Mouse (Mus musculus): ENCODE measurements around the gene Sh3bp5. TPM values are rescaled to one million over a fixed set of nuclear protein-coding genes. Genes with fewer than 3 reads are reported as not detected.

Gene Sh3bp5
- 9.8 and 14.7 TPM in 2 replicates for polyA plus RNA-seq (2012; rRNA removed)
- polyA plus RNA-seq (2014; fragmentation: Nextera tagmentation; extraction: Ambion mirVana), result 6.4 and 6.9 TPM in 2 replicates

DNA sequence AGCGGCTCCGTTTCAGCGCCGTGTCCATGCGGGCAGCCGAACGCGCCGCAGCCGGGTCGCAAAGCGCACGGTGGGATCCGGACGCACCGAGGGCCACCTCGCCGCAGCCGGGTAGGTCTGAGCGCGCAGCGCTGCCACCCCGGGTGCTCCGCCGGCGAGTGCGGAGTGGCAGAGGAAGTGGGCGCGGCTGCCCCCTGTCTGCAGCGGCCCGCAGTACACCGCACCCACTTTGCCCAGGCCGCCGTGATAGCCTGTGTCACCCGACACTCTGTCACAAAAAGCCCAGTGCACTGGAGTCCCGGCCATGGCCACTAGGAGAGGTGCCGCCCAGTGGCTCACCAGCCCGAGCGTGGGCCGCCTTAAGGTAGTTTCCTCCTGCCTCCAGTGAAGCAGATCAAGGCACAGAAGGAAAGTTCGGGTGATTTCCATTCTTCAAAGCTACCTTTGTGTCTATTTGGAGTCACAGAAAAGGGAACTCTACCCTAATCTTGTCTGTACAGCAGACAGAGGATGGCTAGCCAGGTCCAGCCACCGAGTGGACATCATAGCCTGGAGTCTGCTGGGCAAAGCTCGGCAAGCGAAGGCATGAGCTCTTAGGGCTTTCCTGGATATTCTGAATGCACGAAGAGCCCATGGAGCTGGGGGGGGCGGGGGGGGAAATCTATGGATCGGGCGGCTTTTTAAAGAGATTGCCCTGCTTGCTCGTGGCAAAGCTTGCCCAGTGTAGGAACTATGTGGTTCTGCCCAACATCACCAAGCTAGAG is at the start of gene Sh3bp5:
Sh3bp5 (minus strand) TSS at position 149 of the 764 bp plus-strand sequence.
- H3K36me3 ChIP-seq (replicated peaks; ENCODE audit: control insufficient read depth, insufficient read depth, low read depth), result no peaks in the 10 kb centered on the region
- peak within 1 kb of the TSS; percentile 74 for H3K4me2 ChIP-seq (ENCODE audit: low read depth)
- no peaks in the 10 kb centered on the region for H3K9me3 ChIP-seq (ENCODE audit: control insufficient read depth, low read length)
- H3K4me1 ChIP-seq (replicated peaks; ENCODE audit: control insufficient read depth in 2 of 2, insufficient read depth in 2 of 2, low read length in 1 of 2), result peaks cover 6 to 18% of the 10 kb centered on the region in 2 experiments
- peaks cover 18% of the 10 kb centered on the region for H3K27me3 ChIP-seq (ENCODE audit: control insufficient read depth, insufficient read depth, low read length)
- ATAC-seq (ENCODE audit: insufficient read depth), result peak; percentile 85
- TF ChIP-seq EP300 (IDR thresholded peaks at IDR 0.05; ENCODE audit: low read depth) (no peak), CTCF (IDR thresholded peaks at IDR 0.05; ENCODE audit: low read depth) (peak; percentile 91)
- DNase-seq (ENCODE audit: low read depth in 3 of 3, low spot score in 3 of 3), result peak; percentile 59 to 65 (median 60)
- peak within 1 kb of the TSS; percentile 55 for H3K9ac ChIP-seq (replicated peaks)
- H3K4me3 ChIP-seq (ENCODE audit: insufficient read depth in 1 of 2, low read depth in 2 of 2, low read length in 2 of 2), result peak within 1 kb of the TSS; percentile 49 to 59
- WGBS (ENCODE audit: insufficient replicate concordance), result 8% methylated on average over 49 of the region's 49 CpGs
- no peak within 1 kb of the TSS for H3K27ac ChIP-seq

DNA sequence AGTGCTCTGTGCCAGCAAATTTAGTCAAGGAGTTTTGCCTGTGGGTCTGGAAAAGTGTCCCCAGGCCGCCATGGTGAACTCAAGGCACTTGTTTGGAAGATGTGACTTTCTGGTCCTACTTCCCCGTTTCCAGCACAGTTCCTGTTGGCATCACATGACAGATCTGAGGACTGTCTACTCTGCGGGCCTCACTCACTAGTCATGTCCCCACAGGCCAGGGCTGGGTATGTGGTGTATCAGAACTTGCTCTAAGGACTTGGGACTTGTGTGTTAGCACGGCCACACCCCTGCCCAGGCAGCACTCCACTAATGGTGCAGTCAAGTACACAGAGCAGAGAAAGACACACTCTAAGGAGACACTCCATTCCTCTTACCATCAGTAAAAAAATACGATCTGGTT is 46.5 kb upstream of the Sh3bp5 start:
- DNase-seq (ENCODE audit: low read depth in 3 of 3, low spot score in 3 of 3) (no peak), ATAC-seq (ENCODE audit: insufficient read depth) (no peak)
- TF ChIP-seq CTCF (IDR thresholded peaks at IDR 0.05; ENCODE audit: low read depth), result no peak
- TF ChIP-seq EP300 (IDR thresholded peaks at IDR 0.05; ENCODE audit: low read depth), result no peak
- no peaks in the 10 kb centered on the region for H3K9me3 ChIP-seq (ENCODE audit: control insufficient read depth, low read length)
- H3K4me3 ChIP-seq (ENCODE audit: insufficient read depth in 1 of 2, low read depth in 2 of 2, low read length in 2 of 2), result no peak overlapping the region
- no peak overlapping the region for H3K27ac ChIP-seq
- WGBS (ENCODE audit: insufficient replicate concordance), result 69% methylated on average over 5 of the region's 5 CpGs
- H3K4me2 ChIP-seq (ENCODE audit: low read depth), result no peak overlapping the region
- no peaks in the 10 kb centered on the region for H3K4me1 ChIP-seq (replicated peaks; ENCODE audit: control insufficient read depth in 2 of 2, insufficient read depth in 2 of 2, low read length in 1 of 2)
- H3K9ac ChIP-seq (replicated peaks), result no peak overlapping the region
- H3K27me3 ChIP-seq (ENCODE audit: control insufficient read depth, insufficient read depth, low read length), result no peaks in the 10 kb centered on the region
- peaks cover 67% of the 10 kb centered on the region for H3K36me3 ChIP-seq (replicated peaks; ENCODE audit: control insufficient read depth, insufficient read depth, low read depth)

DNA sequence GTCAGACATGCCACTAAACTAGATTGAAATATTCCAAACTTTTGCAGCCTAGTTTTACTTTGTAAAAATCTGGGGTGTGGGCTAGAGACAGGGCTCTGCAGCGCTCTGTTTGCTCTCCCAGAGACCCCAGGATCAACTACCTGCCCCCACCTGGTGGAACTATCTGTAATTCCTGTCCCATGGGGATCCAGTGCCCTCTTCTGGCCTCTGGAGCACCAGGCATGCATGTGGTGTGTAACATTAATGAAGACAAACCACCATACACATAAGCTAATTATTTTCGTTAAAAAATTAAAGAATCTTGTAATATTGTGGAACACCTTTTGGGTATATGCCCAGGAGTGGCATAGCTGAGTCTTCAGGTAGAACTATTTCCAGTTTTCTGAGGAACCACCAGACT is 37.4 kb upstream of the Sh3bp5 start:
- DNase-seq (ENCODE audit: low read depth in 3 of 3, low spot score in 3 of 3), result no peak
- Histone ChIP-seq H3K9ac (replicated peaks) (no peak overlapping the region), H3K4me3 (ENCODE audit: insufficient read depth in 1 of 2, low read depth in 2 of 2, low read length in 2 of 2) (no peak overlapping the region), H3K27me3 (ENCODE audit: control insufficient read depth, insufficient read depth, low read length) (no peaks in the 10 kb centered on the region), H3K4me2 (ENCODE audit: low read depth) (no peak overlapping the region), H3K27ac (no peak overlapping the region), H3K9me3 (ENCODE audit: control insufficient read depth, low read length) (no peaks in the 10 kb centered on the region), H3K4me1 (replicated peaks; ENCODE audit: control insufficient read depth in 2 of 2, insufficient read depth in 2 of 2, low read length in 1 of 2) (no peaks in the 10 kb centered on the region), H3K36me3 (replicated peaks; ENCODE audit: control insufficient read depth, insufficient read depth, low read depth) (no peaks in the 10 kb centered on the region)
- WGBS (ENCODE audit: insufficient replicate concordance), result 60% methylated on average over 2 of the region's 2 CpGs
- TF ChIP-seq EP300 (IDR thresholded peaks at IDR 0.05; ENCODE audit: low read depth) (no peak), CTCF (IDR thresholded peaks at IDR 0.05; ENCODE audit: low read depth) (peak; percentile 33; the same call in 1 of the 2 replicates)
- no peak for ATAC-seq (ENCODE audit: insufficient read depth)

DNA sequence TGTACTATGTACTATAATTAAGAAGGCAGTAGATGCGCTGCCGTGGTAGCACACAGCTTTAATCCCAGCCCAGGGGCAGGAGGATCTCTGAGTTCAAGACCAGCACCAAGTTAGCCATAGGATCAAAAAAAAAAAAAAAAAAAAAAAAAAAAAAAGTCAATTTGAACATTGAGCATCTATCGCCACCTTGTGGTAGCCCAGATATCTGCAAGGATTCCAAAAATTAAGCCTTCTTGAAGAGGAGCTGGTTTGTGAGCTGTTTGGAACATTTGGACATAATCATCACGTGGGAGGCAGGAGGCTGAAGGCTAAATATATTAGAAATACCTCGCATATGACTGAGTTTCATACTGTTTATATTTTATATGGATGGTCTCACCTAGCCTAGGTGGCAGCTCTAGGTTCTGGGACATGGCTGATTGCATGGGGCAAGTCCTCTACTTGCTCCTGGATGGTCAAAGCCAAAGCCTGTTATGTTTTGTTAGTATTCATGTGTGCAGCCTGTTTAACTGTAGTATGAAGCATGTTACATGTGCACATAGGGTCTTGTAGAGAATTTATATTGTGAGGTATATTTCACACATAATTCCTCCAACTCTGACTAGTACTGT is 36.7 kb upstream of the Sh3bp5 start:
- Histone ChIP-seq H3K9ac (replicated peaks) (no peak overlapping the region), H3K36me3 (replicated peaks; ENCODE audit: control insufficient read depth, insufficient read depth, low read depth) (no peaks in the 10 kb centered on the region), H3K9me3 (ENCODE audit: control insufficient read depth, low read length) (no peaks in the 10 kb centered on the region), H3K4me1 (replicated peaks; ENCODE audit: control insufficient read depth in 2 of 2, insufficient read depth in 2 of 2, low read length in 1 of 2) (no peaks in the 10 kb centered on the region), H3K4me3 (ENCODE audit: insufficient read depth in 1 of 2, low read depth in 2 of 2, low read length in 2 of 2) (no peak overlapping the region), H3K4me2 (ENCODE audit: low read depth) (no peak overlapping the region), H3K27ac (no peak overlapping the region), H3K27me3 (ENCODE audit: control insufficient read depth, insufficient read depth, low read length) (no peaks in the 10 kb centered on the region)
- no peak for ATAC-seq (ENCODE audit: insufficient read depth)
- peak; percentile 49 to 58 (median 52) for DNase-seq (ENCODE audit: low read depth in 3 of 3, low spot score in 3 of 3)
- WGBS (ENCODE audit: insufficient replicate concordance), result under 1% methylated on average over 5 of the region's 5 CpGs
- peak; percentile 72 for TF ChIP-seq CTCF (IDR thresholded peaks at IDR 0.05; ENCODE audit: low read depth)
- no peak for TF ChIP-seq EP300 (IDR thresholded peaks at IDR 0.05; ENCODE audit: low read depth)

DNA sequence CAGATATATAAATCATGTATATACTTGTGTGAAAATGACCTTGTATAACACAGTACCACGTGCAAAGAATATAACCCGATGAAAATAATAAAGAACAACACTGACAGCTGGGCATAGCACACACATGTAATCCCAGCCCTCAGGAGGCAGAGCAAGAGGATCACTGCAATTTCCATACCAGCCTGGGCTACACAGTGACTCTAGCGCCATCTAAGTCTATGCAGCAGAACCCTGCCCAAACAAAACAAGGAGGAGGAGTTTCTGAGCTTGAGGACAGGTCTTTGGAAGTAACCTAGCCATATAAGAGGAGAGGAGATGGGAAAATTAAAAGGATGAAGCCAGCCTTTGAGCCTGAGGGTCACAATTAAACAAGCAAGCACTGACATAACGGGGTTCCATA is 33.8 kb upstream of the Sh3bp5 start:
- no peaks in the 10 kb centered on the region for H3K9me3 ChIP-seq (ENCODE audit: control insufficient read depth, low read length)
- H3K9ac ChIP-seq (replicated peaks), result no peak overlapping the region
- no peak overlapping the region for H3K4me3 ChIP-seq (ENCODE audit: insufficient read depth in 1 of 2, low read depth in 2 of 2, low read length in 2 of 2)
- TF ChIP-seq EP300 (IDR thresholded peaks at IDR 0.05; ENCODE audit: low read depth), result no peak
- TF ChIP-seq CTCF (IDR thresholded peaks at IDR 0.05; ENCODE audit: low read depth), result 0 out of 2 replicates have a peak, but pooled peaks have one; percentile 27
- 44% methylated on average over 4 of the region's 4 CpGs for WGBS (ENCODE audit: insufficient replicate concordance)
- no peak overlapping the region for H3K27ac ChIP-seq
- H3K4me1 ChIP-seq (replicated peaks; ENCODE audit: control insufficient read depth in 2 of 2, insufficient read depth in 2 of 2, low read length in 1 of 2), result no peaks in the 10 kb centered on the region
- H3K36me3 ChIP-seq (replicated peaks; ENCODE audit: control insufficient read depth, insufficient read depth, low read depth), result no peaks in the 10 kb centered on the region
- no peak overlapping the region for H3K4me2 ChIP-seq (ENCODE audit: low read depth)
- DNase-seq (ENCODE audit: low read depth in 3 of 3, low spot score in 3 of 3) (no peak), ATAC-seq (ENCODE audit: insufficient read depth) (no peak)
- no peaks in the 10 kb centered on the region for H3K27me3 ChIP-seq (ENCODE audit: control insufficient read depth, insufficient read depth, low read length)
